Mouse (Mus musculus) lung, postnatal 14 days (tissue): ENCODE measurements at regions not wholly inside any gene's neighbourhood (a gene's known extent, or its start where the extent isn't known, plus 50 kb on each side); places are given as distances from the start of the nearest gene placed in this dataset.

Experiments used
- DNase-seq: peaks from one replicate; pipeline ENCODE4 v3.0.0; 2021

DNA sequence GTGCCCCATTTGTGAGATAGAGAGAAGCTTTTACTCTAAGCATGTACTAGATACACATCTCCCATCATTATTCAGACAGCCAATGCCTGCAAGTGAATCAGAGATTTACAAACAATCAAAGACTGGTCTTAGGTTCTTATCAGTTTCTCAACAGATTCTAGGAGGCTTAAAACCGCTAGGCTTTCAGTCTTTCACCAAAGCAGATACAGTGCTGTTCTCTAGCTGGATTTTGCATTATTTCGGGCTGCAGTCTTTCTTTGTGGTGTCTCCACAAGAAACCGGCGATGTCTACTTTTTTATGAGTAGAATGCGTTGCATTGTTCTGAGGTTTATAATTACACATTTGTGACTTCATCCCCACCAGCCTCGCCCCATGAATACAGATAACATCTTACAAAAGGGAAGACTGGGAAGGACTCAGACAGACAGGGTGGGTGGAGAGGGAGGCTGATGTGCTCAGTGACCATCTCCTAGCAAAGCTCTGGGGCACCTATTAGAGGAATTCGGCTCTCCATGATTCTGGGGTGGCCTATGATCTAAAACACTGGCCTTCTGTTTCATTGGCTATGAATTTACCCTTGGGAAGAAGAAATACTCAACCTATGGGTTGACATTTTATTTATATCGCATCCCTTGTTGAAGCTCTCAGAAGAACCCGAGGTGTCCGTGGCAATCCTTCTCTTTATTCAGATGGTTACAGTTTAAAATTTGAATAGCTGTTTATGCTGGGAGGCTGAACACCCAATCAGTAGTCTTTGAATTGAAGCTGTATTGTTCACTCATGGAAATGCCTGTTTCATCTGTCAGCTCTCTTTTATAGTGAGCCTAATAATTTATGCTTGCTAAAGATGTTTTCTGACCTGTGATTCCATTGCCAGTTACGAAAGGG, 343.8 kb downstream of the Tmem161b start:
- no peak for DNase-seq

DNA sequence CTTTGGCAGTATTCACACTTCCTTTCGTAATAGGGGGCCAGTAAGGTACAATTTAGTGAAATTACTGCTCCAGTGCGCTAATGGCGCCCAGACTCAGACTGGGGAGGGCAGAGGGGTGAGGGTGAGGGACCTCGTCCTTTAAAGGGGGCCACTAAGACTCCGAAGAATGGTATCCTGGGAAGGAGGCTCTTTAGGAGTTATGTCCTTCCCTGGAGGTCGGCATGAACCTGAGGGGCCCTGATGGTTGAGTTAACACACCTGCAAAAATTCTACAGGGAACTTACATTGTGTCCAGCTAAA, 344.4 kb downstream of the Tmem161b start:
- no peak for DNase-seq

DNA sequence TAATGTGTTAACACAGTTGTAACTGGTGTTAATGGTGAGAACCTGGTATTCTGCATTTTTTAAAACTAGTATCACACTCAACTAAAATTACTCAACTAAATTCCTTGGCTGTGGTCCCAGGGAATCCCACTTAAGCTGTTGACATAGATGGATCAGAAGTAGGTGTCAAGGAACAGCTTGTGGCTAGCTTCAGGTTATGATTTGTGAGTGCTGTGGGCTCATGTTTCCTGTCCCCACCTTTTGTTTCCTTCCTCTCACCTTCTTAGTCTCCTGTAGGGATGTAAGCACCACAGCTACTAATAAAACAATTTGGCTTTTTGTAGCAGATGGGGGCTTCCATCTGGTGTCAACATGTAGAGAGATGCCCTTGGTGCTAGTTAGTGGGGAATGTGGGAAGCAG, 347.3 kb downstream of the Tmem161b start:
- DNase-seq = no peak

DNA sequence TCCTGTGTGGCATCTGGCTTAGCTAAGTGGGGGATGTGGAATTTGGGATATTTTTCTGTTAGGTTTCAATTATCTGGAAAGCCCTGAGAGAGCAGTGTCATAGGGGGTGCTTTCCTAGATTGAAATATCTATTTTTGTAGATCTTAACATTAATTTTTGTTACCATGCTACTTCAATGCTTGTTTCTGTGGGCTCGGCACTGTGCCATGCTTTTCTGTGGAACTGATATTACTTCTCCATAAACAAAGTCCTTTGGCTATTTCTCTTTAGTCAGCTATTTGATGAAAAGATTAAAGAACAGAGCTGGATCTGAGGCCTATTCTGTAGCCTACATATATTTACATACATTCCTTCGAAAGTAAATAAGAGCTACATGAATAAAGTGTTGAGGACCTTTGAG, 348.1 kb downstream of the Tmem161b start:
- no peak for DNase-seq

DNA sequence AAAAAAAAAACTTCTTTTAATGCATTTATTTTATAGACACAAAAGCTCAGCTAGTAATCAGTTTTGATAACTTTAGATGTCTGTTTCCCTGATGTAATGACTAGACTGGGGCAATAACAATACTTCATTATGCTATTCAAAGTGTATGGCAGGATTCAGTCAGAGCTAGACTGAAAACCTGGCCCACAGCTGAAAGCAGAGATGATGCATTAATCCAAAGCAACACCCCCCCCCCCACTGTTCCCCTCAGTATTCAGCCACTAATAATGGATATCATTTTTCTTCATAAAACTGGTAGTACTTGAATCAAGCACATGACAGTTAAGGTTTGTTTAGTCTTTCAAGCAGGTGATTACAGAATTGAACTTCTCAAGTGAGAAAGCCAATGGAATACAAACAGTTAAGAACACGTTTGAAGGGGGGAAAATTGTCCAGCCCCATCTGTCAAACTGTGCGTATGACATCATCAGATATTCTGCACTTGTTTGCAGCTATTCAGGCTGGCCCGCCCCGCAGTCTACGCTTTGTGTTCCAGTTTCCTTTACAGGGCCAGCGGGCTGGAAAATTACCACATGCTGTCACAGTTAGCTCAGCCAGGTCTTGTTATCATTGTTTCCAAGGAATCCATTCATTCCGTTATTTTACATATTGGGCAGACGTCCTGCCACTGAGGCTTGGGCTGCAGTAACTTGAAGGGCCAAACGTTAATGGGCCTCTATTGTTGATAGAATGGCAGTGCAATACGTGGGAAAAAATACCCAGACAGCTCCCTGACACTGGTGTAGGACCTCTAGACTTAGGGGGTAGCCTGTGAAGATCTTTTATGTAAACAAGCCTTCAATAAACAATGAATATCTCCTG, 349.1 kb downstream of the Tmem161b start:
- peak; percentile 13 for DNase-seq

DNA sequence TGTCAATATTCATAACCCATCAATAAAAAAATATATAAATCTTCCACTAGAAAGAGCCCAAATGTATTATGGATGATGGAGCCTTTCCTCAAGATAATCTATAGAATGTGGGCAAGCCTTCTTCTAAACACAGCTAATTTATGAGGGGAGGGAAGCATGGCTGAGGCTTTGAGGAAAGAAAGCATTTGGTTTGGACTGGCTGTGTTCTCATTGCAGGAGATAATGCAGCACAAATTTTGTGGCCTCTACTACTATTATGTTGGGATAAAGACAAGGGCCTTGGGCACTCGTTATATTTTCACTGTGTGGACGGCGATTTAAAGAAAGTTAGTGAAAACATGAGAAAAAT, 349.7 kb downstream of the Tmem161b start:
- no peak for DNase-seq

DNA sequence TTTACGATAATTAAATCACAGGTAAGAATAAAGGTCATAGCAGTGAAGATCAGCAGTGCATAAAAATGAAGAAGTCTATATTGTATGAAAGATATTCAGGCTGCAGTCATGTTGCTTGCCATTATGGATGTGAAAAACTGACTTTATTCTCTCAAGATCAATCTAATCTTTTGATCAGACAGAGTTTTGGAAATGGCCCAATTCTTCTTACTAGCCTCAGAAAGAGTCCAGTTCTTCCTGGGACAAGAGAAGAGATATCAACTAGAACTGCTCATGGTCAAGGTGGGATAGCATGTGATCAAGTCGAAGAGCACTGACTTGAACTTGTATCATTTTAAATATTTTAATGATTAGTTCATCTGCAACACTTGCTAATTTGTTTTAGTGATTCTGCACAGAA, 350.1 kb downstream of the Tmem161b start:
- DNase-seq = no peak

DNA sequence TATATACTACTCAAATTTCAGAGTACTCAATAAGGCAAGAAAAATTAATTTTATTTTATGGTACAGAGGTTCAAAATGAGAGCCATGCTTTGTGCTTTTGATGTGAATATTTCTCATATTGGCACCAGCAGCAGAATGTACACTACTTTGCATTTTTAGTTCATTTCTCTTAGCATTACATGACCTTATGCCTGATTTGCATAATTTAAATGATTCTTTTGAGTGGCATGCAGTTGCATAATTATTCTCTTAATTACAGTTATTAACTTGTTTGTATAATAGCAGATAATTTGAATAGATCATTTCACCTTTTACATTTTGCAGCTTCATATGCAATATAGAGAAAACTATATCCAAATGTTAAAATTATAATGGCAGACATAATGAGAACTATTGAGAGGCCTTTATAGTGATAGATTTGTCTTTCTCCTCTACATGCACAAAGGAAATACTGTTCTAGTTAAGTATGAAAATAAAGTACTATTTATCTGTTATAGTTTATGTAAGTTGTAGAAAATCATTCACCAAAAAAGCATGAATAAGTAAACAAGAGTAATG, 374.6 kb downstream of the Tmem161b start:
- DNase-seq = no peak

DNA sequence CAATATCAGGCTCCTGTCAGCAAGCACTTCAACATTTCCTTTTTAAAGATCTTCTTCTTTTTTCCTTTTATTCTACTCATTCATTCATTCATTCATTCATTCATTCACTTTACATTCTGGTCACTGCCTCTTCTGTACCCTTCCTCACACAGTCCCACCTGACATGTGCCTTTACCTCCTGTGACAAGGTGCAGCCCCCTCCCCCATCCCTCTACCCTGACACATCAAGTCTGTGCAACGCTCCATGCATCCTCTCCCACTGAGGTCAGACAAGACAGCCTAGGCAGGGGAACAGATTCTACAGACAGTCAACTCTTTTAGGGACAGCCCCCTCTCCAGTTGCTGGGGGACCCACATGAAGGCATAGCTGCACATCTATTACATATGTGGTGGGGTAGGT, 380.5 kb downstream of the Tmem161b start:
- DNase-seq = no peak

DNA sequence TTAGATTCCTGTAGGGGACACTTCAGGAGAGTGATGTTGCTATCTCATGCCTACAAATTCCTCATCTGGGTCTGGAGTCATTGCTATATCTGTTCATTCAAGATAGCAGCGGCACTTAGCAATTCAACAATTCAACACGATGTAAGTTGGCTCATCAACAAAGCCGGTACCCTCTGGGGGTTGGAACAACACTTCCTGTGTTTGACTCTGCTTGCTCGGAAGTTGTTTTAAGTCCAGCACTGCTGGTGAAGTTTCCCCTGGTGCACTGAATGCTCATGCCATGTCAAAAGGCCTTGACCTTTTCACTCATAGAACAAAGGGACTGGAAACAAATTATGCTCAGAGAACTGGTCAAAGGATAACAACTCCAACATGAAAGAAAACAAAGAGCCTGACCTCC, 390.4 kb downstream of the Tmem161b start:
- peak; percentile 4 for DNase-seq

DNA sequence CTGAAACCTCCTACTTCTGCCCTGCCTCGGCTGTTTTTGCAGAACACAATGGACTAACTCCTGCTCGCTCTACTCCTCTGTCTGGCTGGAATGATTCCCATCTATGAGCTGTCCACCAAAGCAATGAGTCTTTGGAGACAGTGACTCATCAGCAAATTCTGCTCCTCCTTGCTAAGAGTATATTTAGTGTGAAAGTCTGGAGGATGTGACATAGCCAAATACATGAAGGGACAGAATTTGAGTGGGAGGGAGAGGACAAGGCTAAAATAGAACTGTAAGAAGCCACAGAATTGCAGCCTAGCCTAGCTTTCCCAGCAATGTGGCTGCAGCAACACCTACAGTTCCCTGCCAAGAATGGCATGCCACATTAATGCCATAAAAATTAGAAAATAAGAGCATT, 390.9 kb downstream of the Tmem161b start:
- DNase-seq = peak; percentile 7

DNA sequence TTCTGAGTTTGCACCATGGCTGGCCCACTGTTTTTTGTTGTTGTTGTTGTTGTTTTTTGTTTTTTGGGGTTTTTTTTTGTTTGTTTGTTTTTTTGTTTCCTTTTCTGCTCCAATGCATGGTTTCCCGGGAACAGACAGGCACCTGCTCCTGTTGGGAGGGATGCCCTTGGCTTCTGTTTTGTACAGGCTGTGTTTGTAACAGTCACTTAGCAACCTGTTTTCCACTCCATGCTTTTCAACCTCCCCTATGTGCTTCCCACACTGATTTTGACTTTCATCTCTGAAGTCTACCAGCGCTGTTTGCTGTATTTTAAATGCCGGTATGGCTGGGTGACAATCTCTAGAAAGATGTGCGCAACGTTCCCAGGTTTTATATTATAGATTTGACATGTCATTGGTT, 402.6 kb downstream of the Tmem161b start:
- no peak for DNase-seq

DNA sequence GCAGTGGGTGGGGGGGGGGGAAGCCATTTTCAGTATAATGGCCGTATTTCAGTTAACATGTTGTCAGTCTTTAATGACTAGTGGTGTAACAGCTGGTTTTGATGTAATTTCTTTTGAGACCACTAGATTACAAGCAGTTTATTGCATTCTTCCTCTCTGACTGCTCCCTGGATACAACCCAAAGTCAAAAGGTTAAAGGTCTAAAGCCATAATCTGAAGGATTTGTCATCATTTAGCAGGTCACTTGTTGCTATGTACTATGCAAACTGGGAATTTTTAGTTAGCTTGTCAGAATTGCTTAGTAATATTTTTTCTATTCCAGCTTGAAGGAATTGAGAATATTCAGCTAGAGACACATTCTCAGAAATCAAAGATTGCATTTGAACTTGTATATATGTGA, 403.4 kb downstream of the Tmem161b start:
- DNase-seq = no peak

DNA sequence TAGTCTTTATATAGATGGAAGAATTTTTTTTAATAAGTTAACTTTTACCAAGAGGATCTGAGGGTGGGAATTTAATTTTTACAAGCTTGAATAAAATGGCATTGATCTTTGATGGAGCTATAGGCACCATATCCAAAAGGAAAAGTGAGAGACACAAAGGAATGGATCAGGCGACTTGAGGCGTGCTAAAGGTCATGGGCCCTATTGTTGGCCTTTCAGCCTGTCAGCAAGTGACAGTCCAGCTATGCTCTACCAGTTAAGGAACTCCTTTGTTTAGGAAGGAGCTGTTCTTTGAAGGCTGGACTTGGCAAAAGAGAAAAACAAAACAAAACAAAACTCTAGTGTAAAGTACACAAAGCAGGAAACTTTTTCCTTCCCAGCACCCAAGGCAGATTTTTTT, 403.8 kb downstream of the Tmem161b start:
- no peak for DNase-seq

DNA sequence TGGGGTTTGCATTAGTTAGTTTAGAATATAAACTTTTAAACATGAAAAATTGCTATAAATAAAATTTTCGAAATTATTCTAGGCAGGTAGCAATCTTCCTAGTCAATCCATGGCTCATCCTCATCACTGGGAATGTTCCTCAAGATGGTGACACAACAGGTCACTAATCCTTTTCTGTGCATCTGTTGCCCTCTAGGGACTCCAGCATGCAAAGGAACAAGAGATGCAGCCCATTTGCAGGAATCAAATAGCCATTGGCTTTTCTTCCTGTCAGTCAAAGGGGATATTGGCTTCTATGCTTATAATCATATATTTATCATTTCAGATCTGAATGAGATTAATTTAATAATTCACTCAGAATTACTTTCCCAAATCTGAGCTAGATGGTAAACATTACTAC, 404.3 kb downstream of the Tmem161b start:
- no peak for DNase-seq

DNA sequence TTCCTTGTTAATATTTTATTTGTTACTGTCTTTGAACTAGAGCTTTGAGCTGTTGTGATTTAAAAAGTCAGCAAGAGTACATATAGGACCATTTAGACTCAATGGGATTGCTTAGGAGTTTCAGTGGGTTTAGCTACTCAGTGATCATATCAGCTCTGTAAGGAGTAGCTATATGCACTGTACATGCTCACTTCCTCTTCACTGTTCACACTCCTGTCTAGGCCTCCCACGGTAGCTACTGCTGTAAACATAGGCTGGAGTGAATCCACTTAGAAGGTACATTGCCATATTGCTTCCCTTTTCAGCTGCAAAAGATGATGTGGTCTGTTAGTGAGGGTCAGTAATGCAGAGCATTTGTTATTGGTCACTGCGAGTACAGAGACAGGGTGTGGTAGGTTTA, 408.6 kb downstream of the Tmem161b start:
- no peak for DNase-seq

DNA sequence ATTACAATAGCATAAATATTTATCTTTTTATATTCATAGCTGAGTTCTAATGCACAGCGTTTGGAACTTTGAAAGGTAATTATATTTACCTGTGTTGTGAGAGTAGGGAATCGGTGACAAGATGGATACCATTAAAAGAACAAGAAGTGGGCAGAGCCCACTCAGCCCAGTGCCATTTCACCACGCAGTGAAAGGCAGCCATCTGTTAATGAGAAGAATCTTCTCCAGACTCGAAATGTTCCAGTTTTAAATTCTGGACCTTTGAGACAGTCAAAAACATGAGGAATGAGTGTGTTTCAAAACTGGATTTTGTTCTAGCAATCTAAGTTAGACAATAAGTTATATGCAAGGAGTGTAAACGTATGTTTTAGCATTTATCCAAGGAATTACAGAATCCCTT, 410.4 kb downstream of the Tmem161b start:
- DNase-seq = no peak

DNA sequence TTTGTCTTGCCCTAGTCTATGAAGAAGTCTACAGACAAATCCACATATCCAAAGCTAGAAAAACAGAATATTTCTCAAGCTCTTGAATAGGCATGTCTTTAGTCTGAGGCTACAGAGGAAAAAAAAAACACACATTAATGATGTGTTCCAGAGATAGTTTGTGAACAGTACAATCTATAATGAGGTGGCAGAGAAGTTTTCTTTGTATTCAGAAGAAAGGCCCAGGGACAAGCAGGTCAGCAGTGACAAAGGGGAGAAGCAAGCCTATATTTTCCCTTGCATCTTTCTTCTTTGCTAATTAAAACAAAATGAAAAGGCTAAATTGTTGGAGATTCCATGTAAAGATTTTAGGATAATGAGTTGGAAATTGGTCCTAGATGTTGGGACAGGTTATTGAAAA, 414.7 kb downstream of the Tmem161b start:
- no peak for DNase-seq

DNA sequence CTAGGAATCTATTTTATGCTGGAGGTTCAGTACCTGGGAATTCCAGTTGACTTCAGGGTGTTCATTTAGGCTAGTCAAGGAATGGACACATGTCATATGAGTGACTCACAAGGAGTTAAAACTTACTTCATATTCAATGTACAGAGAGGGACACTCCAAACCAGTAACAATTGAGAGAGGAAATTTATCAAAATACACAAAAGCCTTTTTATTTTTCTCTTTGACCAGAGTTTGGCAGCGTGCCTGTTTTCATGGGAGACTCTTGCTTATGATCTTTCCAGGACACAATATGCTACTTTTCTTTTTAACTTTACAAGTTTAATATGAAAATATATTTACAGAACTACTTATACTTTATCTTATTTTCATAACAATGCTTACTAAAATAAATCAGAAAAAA, 415.5 kb downstream of the Tmem161b start:
- DNase-seq = peak; percentile 12

DNA sequence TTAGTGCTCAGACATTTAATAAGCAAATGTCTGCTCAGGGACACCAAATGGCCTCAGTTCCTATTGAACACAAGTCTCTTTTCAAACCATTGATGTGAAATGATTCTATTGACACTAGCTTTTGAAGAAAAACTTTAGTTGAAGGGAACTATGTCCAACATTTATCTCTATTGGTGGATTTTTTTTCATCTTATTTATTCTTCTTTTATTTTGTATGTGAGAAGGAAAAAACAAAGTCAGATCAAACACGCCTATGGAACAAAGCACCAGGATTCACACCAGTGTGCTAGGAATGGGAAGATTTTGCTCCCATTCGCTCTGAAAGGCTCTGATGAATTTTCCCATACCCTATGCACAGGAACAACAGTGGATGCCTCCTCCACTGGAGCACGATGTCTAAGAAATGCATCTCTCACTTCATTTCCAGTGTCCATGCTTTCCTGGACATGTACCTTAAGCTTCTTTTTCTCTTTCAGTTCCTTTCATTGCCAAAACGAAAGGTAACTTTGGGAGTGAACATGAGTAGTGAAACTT, 416.4 kb downstream of the Tmem161b start:
- no peak for DNase-seq

DNA sequence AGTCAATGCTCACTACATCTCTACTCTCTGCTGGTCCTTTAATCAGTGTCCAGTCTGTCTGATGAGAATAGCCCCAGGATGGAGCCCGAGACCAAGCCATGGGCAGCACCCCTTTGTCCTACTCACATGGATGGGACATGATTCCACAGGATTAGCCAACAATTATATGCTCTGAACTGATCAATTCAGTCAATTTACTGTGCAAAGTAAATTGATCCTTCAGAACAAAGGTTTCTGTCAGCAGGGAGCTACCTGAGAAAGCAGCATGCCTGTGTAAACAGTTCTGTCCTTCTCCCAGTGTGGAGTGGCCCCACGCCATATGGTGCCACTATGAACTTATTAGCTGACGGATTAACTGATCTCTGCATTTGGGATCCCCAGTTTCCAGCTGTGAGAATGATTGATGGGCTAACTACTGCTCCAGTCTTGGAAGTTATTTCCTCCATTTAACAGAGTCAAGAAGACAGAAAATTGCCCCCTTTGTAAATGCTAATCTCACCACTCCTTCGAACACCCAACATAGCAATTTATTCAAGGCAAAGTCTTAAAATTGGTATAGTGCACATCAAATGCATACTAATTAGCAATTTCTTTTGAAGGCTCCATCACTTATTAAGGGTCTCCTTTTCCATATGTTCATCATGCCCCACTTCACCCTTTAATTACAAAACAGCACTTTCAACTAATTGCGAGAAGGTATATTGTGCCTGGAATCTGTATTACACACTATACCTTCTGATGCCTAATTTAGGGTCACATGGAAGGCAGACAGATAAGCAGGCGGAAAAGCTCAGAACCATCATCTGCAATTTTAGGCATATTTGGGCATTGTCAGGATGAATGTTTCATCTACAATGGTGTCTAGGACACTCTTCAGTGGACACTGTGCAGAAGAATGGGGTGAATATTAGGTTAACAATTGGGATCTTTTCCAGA, 417.3 kb downstream of the Tmem161b start:
- no peak for DNase-seq

DNA sequence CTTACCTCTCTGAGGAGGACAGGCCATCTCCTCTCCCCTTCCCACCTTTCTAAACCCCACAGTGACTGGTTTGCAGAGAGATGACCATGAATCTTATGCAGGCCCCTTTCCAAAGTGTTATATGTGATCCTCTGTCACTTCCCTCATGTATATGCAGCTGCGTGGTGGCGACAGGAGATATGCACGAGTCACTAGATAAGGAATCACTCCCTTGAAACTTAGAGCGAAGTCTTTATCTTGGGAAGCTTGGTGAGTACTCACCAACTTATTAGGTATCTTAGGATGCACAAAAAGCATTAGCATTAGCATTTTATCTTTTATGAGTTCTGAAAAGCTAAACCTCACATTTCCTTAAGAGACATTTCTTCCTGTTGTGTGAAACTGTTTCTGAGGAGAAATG, 421.9 kb downstream of the Tmem161b start:
- no peak for DNase-seq

DNA sequence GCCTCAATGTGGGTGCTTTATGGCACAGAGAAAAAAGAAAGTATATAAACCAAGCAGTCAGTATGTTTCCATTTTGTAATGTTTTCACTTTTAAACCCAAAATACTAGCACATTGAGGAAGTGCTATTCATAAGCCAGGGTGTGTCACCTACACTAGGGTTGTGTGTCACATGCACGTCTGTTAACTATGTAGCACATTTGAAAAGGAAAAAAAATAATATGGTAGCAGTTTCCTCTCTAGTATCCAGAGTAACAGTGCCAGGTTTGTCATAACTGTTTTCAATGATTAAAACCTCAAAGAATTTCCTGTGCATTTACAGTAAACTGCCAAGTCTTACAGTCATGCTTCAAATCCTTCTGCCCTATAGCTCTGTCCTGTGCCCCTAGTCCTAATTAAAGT, 424.8 kb downstream of the Tmem161b start:
- no peak for DNase-seq
